Mouse (Mus musculus) kidney, postnatal 0 days (tissue): ENCODE data around the gene Ankrd65. TPM values are rescaled to one million over a fixed set of nuclear protein-coding genes. Genes with fewer than 3 reads are reported as not detected.
A peak's percentile ranks its signal among the peaks of the same experiment; 100 is the strongest.

Experiments used
- ATAC-seq: fragments of 200-750 bp; cut with Nextera tagmentation; replicated peaks from 2 replicates; pipeline ENCODE4 v1.8.0; 2017; ENCODE audit warnings: low read depth, moderate number of reproducible peaks, moderate TSS enrichment, moderate library complexity; ENCODE audit not compliant: low FRiP score
- DNase-seq: peaks from one replicate; pipeline ENCODE4 v3.0.0-alpha.2; 2016; ENCODE audit warnings: low spot score
- H3K27ac ChIP-seq: fragments of 300-500 bp; sonication (generic); 2 replicates; pipeline ENCODE4 v1.5.1; 2014; ENCODE audit warnings: mild to moderate bottlenecking
- H3K27me3 ChIP-seq: fragments of 300-500 bp; sonication (generic); 2 replicates; pipeline ENCODE4 v1.6.1; 2014; ENCODE audit warnings: low read length, mixed read lengths; ENCODE audit not compliant: insufficient read depth
- H3K36me3 ChIP-seq: fragments of 300-500 bp; sonication (generic); 2 replicates; pipeline ENCODE4 v1.6.1; 2014; ENCODE audit warnings: low read length, mixed read lengths; ENCODE audit not compliant: insufficient read depth
- H3K4me1 ChIP-seq: fragments of 300-500 bp; sonication (generic); replicated peaks from 2 replicates; pipeline ENCODE4 v1.6.1; 2014; ENCODE audit warnings: antibody characterized with exemption, low read length, mixed read lengths; ENCODE audit not compliant: insufficient read depth
- H3K4me2 ChIP-seq: fragments of 300-500 bp; sonication (generic); 2 replicates; pipeline ENCODE4 v1.6.1; 2014; ENCODE audit warnings: mild to moderate bottlenecking, low read length, moderate library complexity, mixed read lengths
- H3K4me3 ChIP-seq: fragments of 300-500 bp; sonication (generic); replicated peaks from 2 replicates; pipeline ENCODE4 v1.5.1; 2014; ENCODE audit warnings: low read depth, low read length
- H3K9ac ChIP-seq: fragments of 300-500 bp; sonication (generic); 2 replicates; pipeline ENCODE4 v1.6.1; 2014; ENCODE audit warnings: low read depth, low read length
- H3K9me3 ChIP-seq: fragments of 300-500 bp; sonication (generic); replicated peaks from 2 replicates; pipeline ENCODE4 v1.6.1; 2016; ENCODE audit warnings: low read length, inconsistent platforms, mixed read lengths
- CTCF ChIP-seq: IDR thresholded peaks from 2 replicates; pipeline ENCODE4 v1.5.1; 2016; ENCODE audit warnings: antibody characterized with exemption, low read depth, mild to moderate bottlenecking, moderate library complexity
- WGBS: fragments of 180-500 bp; shearing (Covaris S2); extraction: QIAGEN DNeasy Blood & Tissue Kit; methylation state at CpG from one replicate; pipeline ENCODE4 v1.1.7; 2014; 5-methylcytosine and 5-hydroxymethylcytosine counted together
- microRNA-seq: library from miRNA; unstranded; fragments of <30 nt; microRNA quantifications from one replicate; pipeline ENCODE4, GENCODE M21; 2016
- polyA plus RNA-seq: library from polyadenylated mRNA; unstranded; fragments of >200 nt; fragmentation: Nextera tagmentation; extraction: Ambion mirVana; gene quantifications from 2 replicates; pipeline ENCODE4 v1.2.1, GENCODE M21; 2015

The Ankrd65 gene
- polyA plus RNA-seq, 1 experiment from 2014 or later: 0.28 TPM

- Histone ChIP-seq H3K27me3 (no peaks in the 10 kb centered on the region), H3K9ac (peak overlapping the region; percentile 84), H3K4me3 (peak overlapping the region; percentile 76), H3K4me2 (peak overlapping the region; percentile 83), H3K4me1 (peaks cover 17% of the 10 kb centered on the region), H3K27ac (peak overlapping the region; percentile 79), H3K36me3 (peaks cover 17% of the 10 kb centered on the region; the same call in 1 of the 2 replicates), H3K9me3 (no peaks in the 10 kb centered on the region)
- 0 out of 2 replicates have a peak, but pooled peaks have one; percentile 14 for TF ChIP-seq CTCF
- WGBS: 1% methylated on average over 62 of the region's 69 CpGs
- ATAC-seq: peak; percentile 47
- peak; percentile 48 for DNase-seq
Measured at GRCm38 (mm10) chr4:155847591-155848352, 57.5 kb downstream of the Ankrd65 start.

- H3K4me2 ChIP-seq: peak overlapping the region; percentile 83
- peaks cover 17% of the 10 kb centered on the region for H3K4me1 ChIP-seq
- ATAC-seq (no peak), DNase-seq (no peak)
- no peaks in the 10 kb centered on the region for H3K27me3 ChIP-seq
- H3K9me3 ChIP-seq: no peaks in the 10 kb centered on the region
- H3K36me3 ChIP-seq: peaks cover 10% of the 10 kb centered on the region; the same call in 1 of the 2 replicates
- peak overlapping the region; percentile 79; the same call in 1 of the 2 replicates for H3K27ac ChIP-seq
- WGBS: 51% methylated on average over 7 of the region's 7 CpGs
- peak overlapping the region; percentile 76 for H3K4me3 ChIP-seq
- H3K9ac ChIP-seq: peak overlapping the region; percentile 84
- no peak for TF ChIP-seq CTCF
Measured at GRCm38 (mm10) chr4:155848434-155849095, 58.3 kb downstream of the Ankrd65 start.

Small RNA genes lying within 50 kb of the gene (microRNA-seq; reads per million reads assigned to microRNA genes)
- gene Gm27743: not detected

Other genes starting within 250 kb of the Ankrd65 start
- 76.8 and 83.0 TPM in 2 replicates for gene Nadk, start 228.1 kb upstream of the Ankrd65 start, polyA plus RNA-seq
- 6.4 and 6.6 TPM in 2 replicates for gene Slc35e2, start 189.0 kb upstream of the Ankrd65 start, polyA plus RNA-seq
- 60.0 and 65.4 TPM in 2 replicates for gene Cdk11b, start 165.6 kb upstream of the Ankrd65 start, polyA plus RNA-seq
- gene Gm10563, start 145.0 kb upstream of the Ankrd65 start, polyA plus RNA-seq: not detected in 2 replicates
- 77.2 and 80.3 TPM in 2 replicates for gene Mmp23, start 137.1 kb upstream of the Ankrd65 start, polyA plus RNA-seq
- 19.6 and 21.0 TPM in 2 replicates for gene Mib2, start 121.2 kb upstream of the Ankrd65 start, polyA plus RNA-seq
- gene Fndc10, start 96.1 kb upstream of the Ankrd65 start, polyA plus RNA-seq: 9.1 and 12.1 TPM in 2 replicates
- 151 and 159 TPM in 2 replicates for gene Ssu72, start 85.6 kb upstream of the Ankrd65 start, polyA plus RNA-seq
- 0.47 and 0.68 TPM in 2 replicates for gene Tmem240, start 55.6 kb upstream of the Ankrd65 start, polyA plus RNA-seq
- gene Atad3a, start 29.3 kb upstream of the Ankrd65 start, polyA plus RNA-seq: 92.1 and 92.2 TPM in 2 replicates
- gene Vwa1, start 15.7 kb upstream of the Ankrd65 start, polyA plus RNA-seq: 14.8 and 16.4 TPM in 2 replicates
- 0.16 and 0.22 TPM in 2 replicates for gene Tmem88b, start 4.6 kb upstream of the Ankrd65 start, polyA plus RNA-seq
- gene Mrpl20, start 12.4 kb downstream of the Ankrd65 start, polyA plus RNA-seq: 283 and 294 TPM in 2 replicates
- gene Ccnl2, start 22.1 kb downstream of the Ankrd65 start, polyA plus RNA-seq: 103 and 109 TPM in 2 replicates
- gene Aurkaip1, start 40.8 kb downstream of the Ankrd65 start, polyA plus RNA-seq: 169 and 171 TPM in 2 replicates
- 100 and 111 TPM in 2 replicates for gene Mxra8, start 49.2 kb downstream of the Ankrd65 start, polyA plus RNA-seq
- gene Dvl1, start 57.0 kb downstream of the Ankrd65 start, polyA plus RNA-seq: 9.9 and 16.6 TPM in 2 replicates
- gene Tas1r3, start 72.9 kb downstream of the Ankrd65 start, polyA plus RNA-seq: 0.18 TPM in 2 replicates
- 14.8 and 17.2 TPM in 2 replicates for gene Cptp, start 79.0 kb downstream of the Ankrd65 start, polyA plus RNA-seq
- gene Ints11, start 79.1 kb downstream of the Ankrd65 start, polyA plus RNA-seq: 40.3 and 45.7 TPM in 2 replicates
- gene Pusl1, start 101.3 kb downstream of the Ankrd65 start, polyA plus RNA-seq: 33.8 and 38.0 TPM in 2 replicates
- gene Acap3, start 101.4 kb downstream of the Ankrd65 start, polyA plus RNA-seq: 8.2 and 8.4 TPM in 2 replicates
- gene Ube2j2, start 153.4 kb downstream of the Ankrd65 start, polyA plus RNA-seq: 99.7 and 108 TPM in 2 replicates
- 113 and 116 TPM in 2 replicates for gene C1qtnf12, start 171.9 kb downstream of the Ankrd65 start, polyA plus RNA-seq
- 14.3 and 14.5 TPM in 2 replicates for gene B3galt6, start 202.2 kb downstream of the Ankrd65 start, polyA plus RNA-seq
- gene Sdf4, start 202.4 kb downstream of the Ankrd65 start, polyA plus RNA-seq: 178 and 183 TPM in 2 replicates
- 0.70 and 0.88 TPM in 2 replicates for gene Tnfrsf4, start 223.4 kb downstream of the Ankrd65 start, polyA plus RNA-seq
- 1.3 TPM in 2 replicates for gene Tnfrsf18, start 235.7 kb downstream of the Ankrd65 start, polyA plus RNA-seq